ENCODE assay signal across 16 mouse cellular contexts in genomic region chr7:121393884-121394283, GRCm38 (mm10). TPM values are rescaled to one million over a fixed set of nuclear protein-coding genes. Genes with fewer than 3 reads are reported as not detected.
DNase-seq lines count a peak whose midpoint lies in the region; ATAC-seq lines count a peak whose summit lies in the region.
"Had no signal": no experiment of that assay in that cellular context is flagged by ENCODE, and none has a peak within 500 bp of the region (broad histone marks: within the 10 kb centered on the region; RNA-seq: fewer than 3 reads in every experiment).

No protein-coding gene starts in this region.

- intact Hi-C loops in left cerebral cortex, postnatal 10 days (cut with DNase I): loop anchor here (5.0 to 10.0 kb wide), 3 partner anchors 163 to 319 kb away; partner anchors contain the start of gene Igsf6
- intact Hi-C loops in left cerebral cortex, postnatal 36 days (cut with DNase I): loop anchor here (5.0 to 10.0 kb wide), 3 partner anchors 141 to 248 kb away; no protein-coding TSS in a partner anchor

- no peak for ATAC-seq in frontal cortex, adult (ENCODE audit: low TSS enrichment)
- no peak for ATAC-seq in monocyte, adult 5-6 weeks (replicated peaks; ENCODE audit: insufficient number of reproducible peaks, low FRiP score, low TSS enrichment, poor library complexity, severe bottlenecking)
- ATAC-seq: forebrain, embryonic 13.5 days had no signal

- DNase-seq in frontal cortex, postnatal 25 days (ENCODE audit: low spot score in 2 of 2): peak; percentile 21 to 27
- peak; percentile 45 to 60 for DNase-seq in left cerebral cortex, postnatal 10 days (ENCODE audit: extremely low spot score in 1 of 2, low spot score in 2 of 2)
- DNase-seq in left cerebral cortex, postnatal 36 days (ENCODE audit: low spot score in 2 of 2): no peak
- DNase-seq in right cerebral cortex, postnatal 10 days (ENCODE audit: low spot score in 2 of 2): peak; percentile 47 to 70
- no peak for DNase-seq in right cerebral cortex, adult 18-20 months
- peak; percentile 36 for DNase-seq in right cerebral cortex, postnatal 4 days
- DNase-seq: adrenal gland, postnatal 10 days; cerebellum, postnatal 36 days; gastrocnemius, postnatal 25 days; heart, postnatal 36 days; kidney, adult 9 months had no signal

RNA-seq across cellular contexts. Expression of gene Hs3st2, which starts 2.2 kb away (rescaled TPM):
- total RNA-seq in left cerebral cortex, postnatal 10 days (2021): 10 to 100 TPM; 69.8 to 70.6 TPM
- 10 to 100 TPM; 54.3 to 67.7 TPM for total RNA-seq in left cerebral cortex, postnatal 36 days (2021)
- not detected in 3 replicates for total RNA-seq in monocyte, adult 5-6 weeks (2017)
- total RNA-seq: gastrocnemius, postnatal 25 days; heart, postnatal 36 days; liver, adult 2 months; megakaryocyte-erythroid progenitor cell, adult 5-6 weeks had no signal

Comparison
In these comparisons a context has a peak if more than half of its experiments do, and no peak if none do; other contexts are left out.
1. DNase-seq: peak in frontal cortex, postnatal 25 days (2 of 2), left cerebral cortex, postnatal 10 days (2 of 2), right cerebral cortex, postnatal 10 days (2 of 2) and right cerebral cortex, postnatal 4 days (single experiment); none in left cerebral cortex, postnatal 36 days (0 of 2) and right cerebral cortex, adult 18-20 months (single experiment).
2. RNA of gene Hs3st2, which starts 2.2 kb away (total RNA-seq): 69.8 to 70.6 TPM in left cerebral cortex, postnatal 10 days and 54.3 to 67.7 TPM in left cerebral cortex, postnatal 36 days; not detected in monocyte, adult 5-6 weeks; every median in the first group is over 10 times any median in the second.